Mouse (Mus musculus): ENCODE results near the gene Cda. TPM values are rescaled to one million over a fixed set of nuclear protein-coding genes. Genes with fewer than 3 reads are reported as not detected.

Gene Cda
- polyA plus RNA-seq, 1 experiment from 2014 or later, result 5.7 TPM

- ATAC-seq (ENCODE audit: insufficient number of reproducible peaks, insufficient read depth, low FRiP score, low TSS enrichment), result no peak
- 55% methylated on average over 5 of the region's 5 CpGs for WGBS
- no peak overlapping the region for H3K9ac ChIP-seq
- H3K4me1 ChIP-seq, result peaks cover 11% of the 10 kb centered on the region; the same call in 1 of the 2 replicates
- H3K27ac ChIP-seq, result no peak overlapping the region
- H3K27me3 ChIP-seq, result peaks cover 49% of the 10 kb centered on the region
- H3K4me2 ChIP-seq (replicated peaks), result no peak overlapping the region
- no peak overlapping the region for H3K4me3 ChIP-seq
- H3K36me3 ChIP-seq, result no peaks in the 10 kb centered on the region
- H3K9me3 ChIP-seq, result no peaks in the 10 kb centered on the region
These were observed 4.3 kb downstream of the Cda start for GRCm38 (mm10) chr4:138363511-138363910.

DNA sequence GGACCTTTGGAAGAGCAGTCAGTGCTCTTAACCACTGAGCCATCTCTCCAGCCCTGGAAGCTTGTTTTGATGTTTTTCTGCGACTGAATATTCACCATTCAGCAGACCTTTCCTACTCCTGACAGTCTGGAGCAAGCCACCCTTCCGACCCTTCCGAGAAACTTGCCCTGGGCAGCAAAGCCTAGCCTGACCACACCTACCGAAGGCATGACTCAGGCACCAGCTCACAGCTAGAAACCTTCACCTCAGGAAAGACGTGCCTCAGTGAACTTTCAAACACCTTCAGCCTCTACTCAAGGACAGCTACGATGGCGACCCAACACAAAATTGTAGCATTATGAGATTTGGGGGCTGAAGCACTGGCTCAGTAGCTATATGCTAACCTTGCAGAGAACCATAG lies 4.9 kb downstream of the Cda start:
- Histone ChIP-seq H3K9me3 (no peaks in the 10 kb centered on the region), H3K36me3 (no peaks in the 10 kb centered on the region), H3K27ac (no peak overlapping the region), H3K4me3 (no peak overlapping the region), H3K4me1 (peaks cover 5% of the 10 kb centered on the region; the same call in 1 of the 2 replicates), H3K9ac (no peak overlapping the region), H3K4me2 (replicated peaks) (no peak overlapping the region), H3K27me3 (peaks cover 43% of the 10 kb centered on the region)
- no peak for ATAC-seq (ENCODE audit: insufficient number of reproducible peaks, insufficient read depth, low FRiP score, low TSS enrichment)
- whole genome bisulfite sequencing, result 78% methylated on average over 7 of the region's 7 CpGs

- Histone ChIP-seq H3K4me2 (replicated peaks) (no peak overlapping the region), H3K9me3 (no peaks in the 10 kb centered on the region), H3K4me3 (no peak overlapping the region), H3K27me3 (peaks cover 29% of the 10 kb centered on the region; the same call in 1 of the 2 replicates), H3K36me3 (no peaks in the 10 kb centered on the region), H3K4me1 (no peaks in the 10 kb centered on the region), H3K27ac (no peak overlapping the region), H3K9ac (no peak overlapping the region)
- ATAC-seq (ENCODE audit: insufficient number of reproducible peaks, insufficient read depth, low FRiP score, low TSS enrichment), result no peak
- WGBS, result 8% methylated on average over 11 of the region's 11 CpGs
These were observed 6.4 kb downstream of the Cda start for GRCm38 (mm10) chr4:138361370-138361821.

GRCm38 (mm10) chr4:138358176-138358575 lies 9.6 kb downstream of the Cda start:
- no peaks in the 10 kb centered on the region for H3K36me3 ChIP-seq
- no peak overlapping the region for H3K9ac ChIP-seq
- H3K9me3 ChIP-seq, result no peaks in the 10 kb centered on the region
- 75% methylated on average over 3 of the region's 3 CpGs for WGBS
- H3K27me3 ChIP-seq, result peaks cover 20% of the 10 kb centered on the region; the same call in 1 of the 2 replicates
- no peak overlapping the region for H3K27ac ChIP-seq
- no peak for ATAC-seq (ENCODE audit: insufficient number of reproducible peaks, insufficient read depth, low FRiP score, low TSS enrichment)
- H3K4me3 ChIP-seq, result no peak overlapping the region
- H3K4me1 ChIP-seq, result no peaks in the 10 kb centered on the region
- H3K4me2 ChIP-seq (replicated peaks), result no peak overlapping the region

- Histone ChIP-seq H3K4me1 (no peaks in the 10 kb centered on the region), H3K36me3 (no peaks in the 10 kb centered on the region), H3K9me3 (no peaks in the 10 kb centered on the region), H3K27me3 (peaks cover 13% of the 10 kb centered on the region; the same call in 1 of the 2 replicates), H3K4me3 (no peak overlapping the region), H3K4me2 (replicated peaks) (no peak overlapping the region), H3K27ac (no peak overlapping the region), H3K9ac (no peak overlapping the region)
- 93% methylated on average over 12 of the region's 12 CpGs for WGBS
- no peak for ATAC-seq (ENCODE audit: insufficient number of reproducible peaks, insufficient read depth, low FRiP score, low TSS enrichment)
These were observed 11.2 kb downstream of the Cda start for GRCm38 (mm10) chr4:138356551-138356950.

- no peak overlapping the region for H3K4me3 ChIP-seq
- no peak for ATAC-seq (ENCODE audit: insufficient number of reproducible peaks, insufficient read depth, low FRiP score, low TSS enrichment)
- 83% methylated on average over 8 of the region's 8 CpGs for WGBS
- no peaks in the 10 kb centered on the region for H3K4me1 ChIP-seq
- no peaks in the 10 kb centered on the region for H3K36me3 ChIP-seq
- no peaks in the 10 kb centered on the region for H3K9me3 ChIP-seq
- H3K4me2 ChIP-seq (replicated peaks), result no peak overlapping the region
- no peak overlapping the region for H3K9ac ChIP-seq
- no peak overlapping the region for H3K27ac ChIP-seq
- H3K27me3 ChIP-seq, result peaks cover 9% of the 10 kb centered on the region; the same call in 1 of the 2 replicates
These were observed 11.7 kb downstream of the Cda start for GRCm38 (mm10) chr4:138356141-138356540.

DNA sequence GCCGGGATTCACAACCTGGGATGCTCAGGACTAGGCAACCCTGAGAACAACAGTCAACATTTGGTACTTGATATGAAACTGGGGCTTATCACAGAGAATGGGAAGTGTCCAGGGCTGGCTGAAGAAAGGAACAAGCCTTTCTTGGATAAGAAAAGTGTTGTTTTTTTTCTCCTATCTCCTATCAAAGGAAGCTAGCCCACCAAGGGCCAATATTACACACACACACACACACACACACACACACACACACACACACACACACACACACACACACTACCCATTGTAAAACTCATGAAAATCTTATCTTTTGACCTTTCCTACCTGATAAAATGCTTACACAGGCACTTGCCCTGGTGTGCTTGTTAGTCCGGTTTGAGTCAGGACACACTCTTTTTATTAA lies 12.3 kb downstream of the Cda start:
- H3K36me3 ChIP-seq, result no peaks in the 10 kb centered on the region
- no peak overlapping the region for H3K4me3 ChIP-seq
- peaks cover 4% of the 10 kb centered on the region; the same call in 1 of the 2 replicates for H3K27me3 ChIP-seq
- H3K27ac ChIP-seq, result no peak overlapping the region
- no peak overlapping the region for H3K4me2 ChIP-seq (replicated peaks)
- 87% methylated on average over 2 of the region's 2 CpGs for WGBS
- H3K9ac ChIP-seq, result no peak overlapping the region
- no peak for ATAC-seq (ENCODE audit: insufficient number of reproducible peaks, insufficient read depth, low FRiP score, low TSS enrichment)
- no peaks in the 10 kb centered on the region for H3K9me3 ChIP-seq
- no peaks in the 10 kb centered on the region for H3K4me1 ChIP-seq

DNA sequence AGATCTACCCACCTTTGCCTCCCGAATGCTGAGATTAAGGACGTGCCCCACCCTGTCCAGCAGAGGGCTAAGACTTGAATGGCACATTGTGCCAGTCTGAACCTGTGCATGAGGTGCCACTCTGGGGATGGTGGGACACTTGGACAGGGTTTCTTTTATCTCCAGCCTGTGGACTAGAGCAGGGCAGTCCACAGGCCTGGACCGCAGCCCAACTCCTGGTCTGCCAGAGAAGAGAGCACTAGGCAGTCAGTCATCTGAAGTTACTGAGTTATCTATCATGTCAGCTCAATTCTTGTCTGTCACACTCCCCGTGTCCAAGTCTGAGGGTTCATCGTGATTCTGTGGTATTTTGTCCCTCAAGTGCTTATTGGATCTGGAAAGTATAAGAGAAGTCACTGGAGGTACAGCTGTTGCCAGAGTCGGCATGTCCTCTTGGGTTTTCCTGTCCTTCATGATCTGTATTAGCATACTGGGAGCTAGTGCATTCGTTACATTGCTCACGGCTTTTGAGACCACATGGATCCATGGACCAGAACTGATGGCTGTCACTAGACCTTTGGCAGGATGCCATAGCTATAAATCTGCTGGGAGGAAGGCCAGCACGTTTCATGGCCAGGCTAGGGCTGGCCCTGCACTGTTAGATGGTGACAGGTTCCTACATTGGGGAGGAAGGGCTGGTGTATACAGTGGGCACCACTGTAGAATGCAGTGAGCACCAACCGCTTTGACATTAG lies 14.2 kb downstream of the Cda start:
- Histone ChIP-seq H3K27me3 (no peaks in the 10 kb centered on the region), H3K4me1 (no peaks in the 10 kb centered on the region), H3K4me2 (replicated peaks) (no peak overlapping the region), H3K27ac (no peak overlapping the region), H3K9me3 (no peaks in the 10 kb centered on the region), H3K9ac (no peak overlapping the region), H3K36me3 (no peaks in the 10 kb centered on the region), H3K4me3 (no peak overlapping the region)
- no peak for ATAC-seq (ENCODE audit: insufficient number of reproducible peaks, insufficient read depth, low FRiP score, low TSS enrichment)
- WGBS, result 78% methylated on average over 10 of the region's 10 CpGs

DNA sequence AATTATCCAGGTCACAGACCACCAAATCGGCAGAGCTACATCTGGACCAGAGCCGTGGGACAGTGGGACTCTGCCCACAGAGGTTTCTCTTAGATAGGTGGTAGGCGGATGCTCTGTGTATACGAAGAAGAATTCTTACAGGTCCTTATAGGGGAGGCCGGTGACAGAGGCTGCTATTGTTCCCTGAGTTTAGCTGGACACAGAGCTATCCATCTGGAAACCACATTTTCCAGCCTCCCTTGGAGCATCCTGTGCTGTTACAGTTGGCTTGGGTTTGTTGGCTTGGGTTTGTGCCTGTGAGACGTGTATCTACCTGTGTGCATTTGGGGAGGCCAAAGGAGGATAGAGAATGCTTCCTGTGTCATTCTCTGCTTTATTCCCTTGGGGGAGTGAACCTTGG lies 15.1 kb downstream of the Cda start:
- H3K9ac ChIP-seq, result no peak overlapping the region
- 66% methylated on average over 6 of the region's 6 CpGs for WGBS
- H3K9me3 ChIP-seq, result no peaks in the 10 kb centered on the region
- no peak overlapping the region for H3K4me2 ChIP-seq (replicated peaks)
- H3K4me1 ChIP-seq, result no peaks in the 10 kb centered on the region
- H3K27ac ChIP-seq, result no peak overlapping the region
- no peak overlapping the region for H3K4me3 ChIP-seq
- H3K27me3 ChIP-seq, result no peaks in the 10 kb centered on the region
- H3K36me3 ChIP-seq, result no peaks in the 10 kb centered on the region
- no peak for ATAC-seq (ENCODE audit: insufficient number of reproducible peaks, insufficient read depth, low FRiP score, low TSS enrichment)

DNA sequence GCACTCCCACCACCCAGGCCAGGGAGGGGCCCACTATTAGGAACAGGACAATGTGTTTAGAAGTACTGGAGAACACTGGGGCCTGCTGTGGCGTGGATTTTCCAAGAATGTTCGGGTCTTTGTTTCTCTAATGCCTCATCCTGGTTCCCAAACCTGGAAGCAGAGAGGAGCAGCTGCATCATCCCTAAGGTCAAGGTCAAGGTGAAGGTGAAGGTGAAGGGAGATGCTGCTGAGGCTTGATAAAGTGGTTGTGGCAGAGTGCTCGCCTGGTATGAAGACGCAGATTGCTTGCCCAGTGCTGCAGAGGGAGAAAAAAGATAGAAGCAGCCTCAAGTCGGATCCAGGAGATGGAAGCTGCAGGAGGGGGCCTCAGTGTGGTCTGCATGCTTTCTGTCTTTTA lies 16.0 kb downstream of the Cda start:
- no peak for ATAC-seq (ENCODE audit: insufficient number of reproducible peaks, insufficient read depth, low FRiP score, low TSS enrichment)
- Histone ChIP-seq H3K27ac (no peak overlapping the region), H3K4me2 (replicated peaks) (no peak overlapping the region), H3K27me3 (no peaks in the 10 kb centered on the region), H3K9me3 (no peaks in the 10 kb centered on the region), H3K36me3 (no peaks in the 10 kb centered on the region), H3K4me3 (no peak overlapping the region), H3K9ac (no peak overlapping the region), H3K4me1 (no peaks in the 10 kb centered on the region)
- 82% methylated on average over 5 of the region's 5 CpGs for WGBS

DNA sequence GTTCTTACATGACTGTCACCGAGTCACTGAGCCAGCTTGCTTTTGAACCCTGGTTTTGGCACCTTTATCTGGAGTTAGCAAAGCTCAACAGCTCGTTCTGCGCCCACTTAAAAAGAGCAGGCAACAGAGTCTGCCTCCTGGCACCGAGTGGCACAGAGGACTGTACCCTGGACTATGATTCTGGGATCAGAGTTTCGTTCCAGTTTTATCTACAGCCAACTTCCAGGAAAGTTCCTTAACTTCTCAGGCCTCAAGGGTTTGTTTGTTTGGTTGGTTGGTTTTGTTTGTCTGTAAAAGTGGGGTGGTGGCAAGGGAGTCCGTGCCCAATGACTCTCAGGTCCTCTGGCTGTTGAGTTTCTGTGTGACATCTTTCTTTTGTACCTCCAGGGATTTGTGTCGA lies 19.1 kb downstream of the Cda start:
- no peak overlapping the region for H3K27ac ChIP-seq
- no peaks in the 10 kb centered on the region for H3K9me3 ChIP-seq
- 74% methylated on average over 7 of the region's 7 CpGs for WGBS
- no peak overlapping the region for H3K9ac ChIP-seq
- no peak overlapping the region for H3K4me3 ChIP-seq
- no peaks in the 10 kb centered on the region for H3K27me3 ChIP-seq
- no peaks in the 10 kb centered on the region for H3K4me1 ChIP-seq
- no peak for ATAC-seq (ENCODE audit: insufficient number of reproducible peaks, insufficient read depth, low FRiP score, low TSS enrichment)
- no peaks in the 10 kb centered on the region for H3K36me3 ChIP-seq
- H3K4me2 ChIP-seq (replicated peaks), result no peak overlapping the region

- Histone ChIP-seq H3K4me2 (replicated peaks) (no peak overlapping the region), H3K27ac (no peak overlapping the region), H3K9me3 (no peaks in the 10 kb centered on the region), H3K27me3 (no peaks in the 10 kb centered on the region), H3K9ac (no peak overlapping the region), H3K4me3 (no peak overlapping the region), H3K4me1 (no peaks in the 10 kb centered on the region), H3K36me3 (no peaks in the 10 kb centered on the region)
- no peak for ATAC-seq (ENCODE audit: insufficient number of reproducible peaks, insufficient read depth, low FRiP score, low TSS enrichment)
- 76% methylated on average over 1 of the region's 1 CpGs for WGBS
These were observed 20.5 kb downstream of the Cda start for GRCm38 (mm10) chr4:138347280-138347679.

Data from embryonic facial prominence, embryonic 12.5 days (tissue).